Mouse (Mus musculus) heart, adult 8-10 months (tissue): ENCODE measurements around the gene Olr1. TPM values are rescaled to one million over a fixed set of nuclear protein-coding genes. Genes with fewer than 3 reads are reported as not detected.
"Not testable (repeated sequence)": the region's sequence is repeated elsewhere in the genome, so short reads cannot be mapped to it uniquely, and the experiment has no call there.

ENCODE experiments used
- DNase-seq: peaks from one replicate; pipeline ENCODE4 v3.0.0; 2022; ENCODE audit warnings: low spot score
- total RNA-seq, 4 experiments: library from RNA; stranded (reverse); gene quantifications; 2 replicates each; pipeline ENCODE4 v1.2.4; 2022

Olr1 gene
- total RNA-seq, 4 experiments from 2014 or later, result 0.20 to 0.31 TPM; not detected in 2

DNA sequence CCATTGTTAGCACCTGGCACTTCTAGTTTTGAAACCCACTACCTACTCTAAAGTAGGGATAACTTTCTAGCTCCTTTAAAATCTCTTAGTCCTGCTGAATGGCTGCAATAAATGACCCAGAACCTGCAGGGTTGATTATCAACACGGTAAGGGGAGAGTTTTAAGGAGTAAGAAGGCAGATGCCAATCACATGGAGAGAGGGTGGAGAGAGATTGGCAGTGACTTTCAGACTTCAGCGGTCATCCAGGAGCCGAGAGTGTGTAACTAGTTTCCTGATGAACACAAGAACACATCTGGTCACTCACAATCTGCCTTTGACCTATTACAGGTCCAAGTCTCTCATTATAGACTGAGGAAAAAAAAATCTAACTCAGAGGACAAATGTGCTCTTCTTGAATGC lies 5.4 kb upstream of the Olr1 start, which contains the start of gene Tmem52b:
TSS of gene Tmem52b (plus strand) at position 189 of the 400 bp plus-strand sequence.
- DNase-seq, result no peak

DNA sequence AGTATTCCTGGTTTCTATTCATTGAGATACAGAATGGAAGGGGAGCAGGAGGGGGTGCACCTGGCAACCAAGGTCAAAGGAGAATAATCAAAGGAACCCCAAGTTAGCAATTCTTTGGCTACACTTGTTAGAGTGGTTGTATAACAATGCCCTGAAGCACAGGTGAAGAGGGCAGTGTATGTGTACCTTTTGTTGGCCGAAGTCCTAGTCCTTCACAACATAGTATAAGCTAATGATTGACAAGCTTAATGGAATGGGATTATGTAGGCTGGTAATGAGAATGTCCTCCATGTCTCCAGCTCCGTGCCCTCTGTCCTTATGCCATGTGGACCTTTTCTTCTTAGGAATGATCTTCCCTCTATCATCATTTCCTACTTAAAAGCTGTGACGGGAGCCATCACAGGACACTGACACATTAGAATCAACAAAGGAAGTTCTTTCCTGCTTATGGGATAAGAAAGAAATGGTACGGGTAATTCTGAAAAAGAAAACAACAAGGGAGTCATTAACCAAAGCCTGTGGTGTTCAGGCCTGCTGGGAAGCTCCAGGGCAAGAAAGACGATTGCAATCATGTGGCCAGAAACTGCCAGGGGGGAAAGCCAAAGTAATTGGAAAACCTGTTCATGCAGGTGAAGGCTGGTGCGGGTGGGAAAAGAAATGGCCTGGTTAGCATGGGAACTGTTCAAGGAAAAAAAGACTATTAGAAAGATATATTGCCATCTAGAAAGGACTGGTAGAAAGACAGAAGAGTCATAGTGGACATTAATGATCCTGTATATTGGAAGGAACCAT lies 3.4 kb upstream of the Olr1 start:
- no peak for DNase-seq

DNA sequence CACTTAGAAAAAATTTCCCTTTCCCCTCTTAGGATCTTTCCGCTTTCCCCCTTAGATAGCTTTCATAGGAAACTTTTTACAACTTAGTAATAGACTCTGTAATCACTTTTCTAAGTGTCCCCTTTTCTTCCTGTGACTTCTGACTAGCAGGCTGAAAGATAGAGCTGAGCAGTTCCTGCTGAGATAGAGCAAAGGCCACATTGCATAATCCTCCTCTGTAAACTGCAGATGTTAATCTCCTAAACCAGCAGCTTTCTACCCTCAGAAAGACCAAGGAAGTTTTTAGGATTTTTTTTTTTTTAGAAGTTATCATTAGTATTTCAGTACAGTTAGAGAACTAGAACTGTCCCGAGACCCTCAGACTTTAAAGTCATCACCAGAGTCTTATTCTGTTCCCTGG lies 3.5 kb downstream of the Olr1 start:
- DNase-seq, result no peak

DNA sequence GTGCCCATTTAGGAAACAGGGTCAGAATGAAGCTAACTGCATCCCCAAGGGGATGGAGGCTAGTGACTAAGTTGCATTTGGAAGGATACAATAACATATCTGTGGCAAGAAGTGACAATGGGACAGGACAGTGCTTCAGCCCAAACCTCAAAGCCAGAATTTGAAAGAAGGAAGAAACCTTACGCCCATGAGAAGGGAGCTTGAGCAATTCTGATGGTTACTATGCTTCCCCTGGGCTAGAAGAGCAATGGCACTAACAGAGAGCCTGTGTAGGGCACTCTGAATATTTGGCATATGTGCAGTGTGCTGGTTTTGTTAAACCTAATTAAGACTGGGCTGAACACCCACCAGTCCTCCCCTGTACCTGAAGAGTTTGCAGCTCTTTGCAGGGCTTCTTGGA lies 7.4 kb downstream of the Olr1 start:
- DNase-seq, result not testable (repeated sequence)

- DNase-seq, result no peak
Observed at GRCm38 (mm10) chr6:129497345-129498218, 9.4 kb downstream of the Olr1 start.

- DNase-seq, result no peak
Observed at GRCm38 (mm10) chr6:129494924-129495323, 12.0 kb downstream of the Olr1 start.

DNA sequence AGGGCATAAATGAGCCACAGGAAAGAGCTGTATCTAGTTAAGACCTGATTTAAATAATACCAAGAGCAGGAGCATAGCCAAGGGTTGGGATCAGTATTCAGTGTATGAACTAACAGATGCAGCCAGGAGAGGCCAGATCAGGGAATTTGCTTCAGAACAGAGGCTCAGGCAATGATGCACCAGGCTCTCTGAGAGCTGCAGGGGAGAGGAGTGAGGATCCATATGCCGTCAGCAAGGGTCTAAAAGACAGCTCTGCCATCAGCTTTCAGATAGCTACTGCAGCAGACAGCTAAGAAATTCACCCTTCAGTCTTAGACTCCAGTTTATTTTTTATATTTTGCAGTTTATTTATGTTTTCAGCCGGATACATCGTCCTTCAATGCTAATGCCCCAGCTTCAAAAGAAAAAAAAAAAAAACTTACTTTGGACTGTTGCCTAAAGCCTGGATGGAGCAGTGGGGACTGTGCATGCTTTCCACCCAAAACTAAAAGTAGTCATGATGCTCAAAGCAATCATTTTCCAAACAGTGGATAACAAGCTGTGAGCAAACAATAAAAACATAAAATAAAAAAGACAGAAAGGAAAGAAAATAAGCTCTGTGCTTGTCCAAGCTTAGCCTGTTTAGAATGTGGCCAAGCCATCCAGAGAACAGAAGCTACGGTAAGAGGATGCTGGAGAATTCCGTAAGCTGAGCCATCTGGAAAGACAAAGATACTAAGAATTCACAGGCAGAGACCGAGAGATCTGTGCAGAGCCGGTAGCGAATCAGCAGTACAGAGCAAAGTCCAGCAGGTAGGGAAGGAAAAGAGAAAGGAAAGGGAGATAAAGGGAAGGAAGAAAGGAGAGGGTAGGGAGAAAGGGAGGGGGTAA lies 26.6 kb downstream of the Olr1 start:
- DNase-seq, result no peak

DNA sequence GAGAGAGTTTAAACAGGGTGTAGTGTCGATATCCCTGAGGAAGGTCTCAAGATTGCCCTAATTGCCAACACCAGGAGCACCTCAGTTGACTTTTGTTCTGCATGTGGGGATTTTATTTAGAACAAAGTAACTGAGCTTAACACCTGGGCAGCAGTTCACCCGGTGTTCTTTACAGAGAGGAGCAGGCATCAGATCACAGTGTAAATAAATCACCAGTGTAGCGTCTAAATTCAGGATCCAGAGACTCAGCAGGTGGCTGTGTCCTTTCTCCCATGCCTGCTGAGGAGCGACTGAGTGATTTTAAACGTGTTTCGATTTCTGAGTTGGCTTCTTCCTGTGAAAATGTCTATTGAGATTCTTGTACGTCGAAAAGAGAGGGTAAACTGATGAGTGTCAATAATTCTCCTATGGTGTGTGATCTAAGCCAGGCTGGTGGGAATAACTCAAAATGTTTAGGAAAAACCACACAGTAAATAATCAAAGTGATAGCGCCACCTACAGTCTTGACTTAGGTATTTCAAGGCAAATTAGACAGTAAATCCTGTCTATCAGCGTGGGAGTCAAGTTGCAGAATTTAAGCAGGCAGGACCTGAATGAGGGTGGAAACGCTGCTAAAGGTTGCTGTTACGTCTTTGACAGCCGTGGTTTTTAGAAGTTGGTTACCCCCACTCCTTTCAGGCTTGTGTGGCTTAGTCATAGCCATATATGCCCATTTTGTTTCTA lies 30.4 kb downstream of the Olr1 start:
- peak; percentile 37 for DNase-seq

GRCm38 (mm10) chr6:129472627-129473026 lies 34.3 kb downstream of the Olr1 start:
- DNase-seq, result no peak

DNA sequence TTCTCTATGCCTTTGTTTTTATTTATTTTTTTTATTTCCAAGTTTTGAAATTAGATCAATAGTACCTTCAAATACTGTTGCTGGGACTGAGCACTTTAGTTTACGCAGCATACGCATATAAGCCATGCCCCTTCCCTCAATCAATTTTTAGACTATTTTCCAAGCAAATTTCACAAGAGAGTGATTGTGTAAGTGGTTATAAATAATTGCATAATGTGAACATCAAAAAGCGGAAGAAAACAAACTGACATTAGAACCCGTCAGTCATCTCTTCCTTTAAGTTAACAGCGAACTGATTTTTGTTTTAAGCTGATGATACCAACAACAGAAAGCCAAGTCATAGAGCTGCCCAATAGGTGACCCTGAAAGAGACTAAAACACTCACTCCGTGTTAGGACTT lies 35.6 kb downstream of the Olr1 start:
- no peak for DNase-seq

GRCm38 (mm10) chr6:129451411-129452039 lies 55.4 kb downstream of the Olr1 start, which contains the start of gene Clec1a:
Gene Clec1a (minus strand): TSS chr6:129452000.
- DNase-seq, result peak; percentile 75

DNA sequence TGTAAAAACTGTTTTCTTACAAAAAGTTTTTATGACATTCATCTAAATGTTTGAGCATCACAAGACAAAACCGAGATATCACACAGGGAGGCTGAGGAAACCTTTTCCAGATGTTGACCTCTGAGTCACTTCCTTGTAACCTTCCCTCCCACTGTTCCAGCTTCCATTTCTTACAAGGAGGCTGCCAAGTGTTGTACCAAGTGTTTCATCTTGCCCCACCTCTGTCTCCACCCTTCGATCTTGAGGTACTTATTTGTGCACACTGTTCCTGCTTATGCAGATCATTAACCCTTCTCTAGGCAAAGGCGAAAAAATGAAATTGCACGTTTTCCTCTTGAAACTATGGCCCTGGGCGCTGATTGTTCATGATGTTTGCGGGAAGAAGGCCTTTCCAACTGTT lies 57.2 kb downstream of the Olr1 start:
- peak; percentile 70 for DNase-seq

GRCm38 (mm10) chr6:129438033-129438432 lies 68.9 kb downstream of the Olr1 start:
- DNase-seq, result no peak

- no peak for DNase-seq
Observed at GRCm38 (mm10) chr6:129436025-129436424, 70.9 kb downstream of the Olr1 start.

Other genes with a start within 250 kb of the Olr1 start
- gene Cd69, start 231.7 kb downstream of the Olr1 start, total RNA-seq, result under 1 TPM in 1 of 4 experiments, not detected in 3; 0.16 TPM
- not detected for gene 4922502D21Rik, start 175.4 kb downstream of the Olr1 start, total RNA-seq
- gene Clec12a, start 164.5 kb downstream of the Olr1 start, total RNA-seq, result 1 to 10 TPM in 1 of 4 experiments, under 1 TPM in 3; 0.43 to 1.2 (median 0.70) TPM
- under 1 TPM in 1 of 4 experiments, not detected in 3; 0.25 TPM for gene Clec12b, start 121.3 kb downstream of the Olr1 start, total RNA-seq
- gene Clec1b, start 109.9 kb downstream of the Olr1 start, total RNA-seq, result 1 to 10 TPM; 1.3 to 2.3 (median 1.6) TPM
- gene Clec9a, start 98.3 kb downstream of the Olr1 start, total RNA-seq, result under 1 TPM in 2 of 4 experiments, not detected in 2; 0.47 to 0.60 TPM
- gene Clec1a, start 55.2 kb downstream of the Olr1 start, total RNA-seq, result 10 to 100 TPM in 3 of 4 experiments, 1 to 10 TPM in 1; 7.7 to 13.1 (median 11.7) TPM
- gene Tmem52b, start 5.4 kb upstream of the Olr1 start, total RNA-seq, result not detected
- gene Gabarapl1, start 26.0 kb upstream of the Olr1 start, total RNA-seq, result 100 to 1,000 TPM; 118 to 204 (median 178) TPM
- not detected for gene Klre1, start 70.7 kb upstream of the Olr1 start, total RNA-seq
- under 1 TPM in 1 of 4 experiments, not detected in 3; 0.35 TPM for gene Klrd1, start 84.6 kb upstream of the Olr1 start, total RNA-seq
- under 1 TPM in 2 of 4 experiments, not detected in 2; 0.27 to 0.34 TPM for gene Klrk1, start 116.7 kb upstream of the Olr1 start, total RNA-seq
- not detected for gene Klrc3, start 136.2 kb upstream of the Olr1 start, total RNA-seq
- not detected for gene Klrc2, start 153.5 kb upstream of the Olr1 start, total RNA-seq
- gene Klrc1, start 171.8 kb upstream of the Olr1 start, total RNA-seq, result under 1 TPM in 1 of 4 experiments, not detected in 3; 0.22 TPM
- not detected for gene Klri1, start 210.0 kb upstream of the Olr1 start, total RNA-seq
- not detected for gene Klri2, start 233.3 kb upstream of the Olr1 start, total RNA-seq